Mouse (Mus musculus) CD4-positive naive resting alpha-beta T cell, adult 57 days (primary cell): ENCODE measurements around the gene Prodh2. TPM values are rescaled to one million over a fixed set of nuclear protein-coding genes. Genes with fewer than 3 reads are reported as not detected.

Experiments used
- total RNA-seq: library from RNA; stranded (reverse); gene quantifications from one replicate; pipeline ENCODE4 v1.2.4, GENCODE M21; 2023

Prodh2 gene
- total RNA-seq: not detected

GRCm38 (mm10) chr7:30493401-30493931 is at the start of gene Prodh2:
Gene Prodh2 (plus strand): TSS chr7:30493622.

GRCm38 (mm10) chr7:30444971-30445751 is 48.3 kb upstream of the Prodh2 start, which contains the start of gene Aplp1:
Gene Aplp1 (minus strand): TSS chr7:30445535.

GRCm38 (mm10) chr7:30457629-30458330 is 35.6 kb upstream of the Prodh2 start, which contains the start of the genes Kirrel2 and Nphs1:
Gene Kirrel2 (minus strand): TSS chr7:30457690.
Gene Nphs1 (plus strand): TSS chr7:30458315.

GRCm38 (mm10) chr7:30534633-30535577 is 41.5 kb downstream of the Prodh2 start, which contains the start of gene Arhgap33:
Gene Arhgap33 (minus strand): TSS chr7:30535060.

GRCm38 (mm10) chr7:30552102-30553020 is 58.9 kb downstream of the Prodh2 start, which contains the start of the genes Hspb6 and Proser3:
Gene Hspb6 (plus strand): TSS chr7:30552178.
Gene Proser3 (minus strand): TSS chr7:30552299.

GRCm38 (mm10) chr7:30559443-30559954 is 66.1 kb downstream of the Prodh2 start, which contains the start of gene Lin37:
Gene Lin37 (minus strand): TSS chr7:30559838.

Other genes with a start within 250 kb of the Prodh2 start
- 1.6 TPM for gene Thap8, start 213.5 kb upstream of the Prodh2 start, total RNA-seq
- 6.8 TPM for gene Wdr62, start 213.2 kb upstream of the Prodh2 start, total RNA-seq
- 0.38 TPM for gene Clip3, start 201.9 kb upstream of the Prodh2 start, total RNA-seq
- 54.2 TPM for gene Alkbh6, start 184.9 kb upstream of the Prodh2 start, total RNA-seq
- gene Syne4, start 178.8 kb upstream of the Prodh2 start, total RNA-seq: 5.9 TPM
- gene E130208F15Rik, start 171.9 kb upstream of the Prodh2 start, total RNA-seq: 9.7 TPM
- 14.8 TPM for gene Sdhaf1, start 169.7 kb upstream of the Prodh2 start, total RNA-seq
- gene Lrfn3, start 130.8 kb upstream of the Prodh2 start, total RNA-seq: not detected
- 23.3 TPM for gene Tyrobp, start 79.9 kb upstream of the Prodh2 start, total RNA-seq
- 153 TPM for gene Hcst, start 73.8 kb upstream of the Prodh2 start, total RNA-seq
- 70.8 TPM for gene Nfkbid, start 71.9 kb upstream of the Prodh2 start, total RNA-seq
- gene Aplp1, start 48.1 kb upstream of the Prodh2 start, total RNA-seq: 2.9 TPM
- gene Kirrel2, start 35.9 kb upstream of the Prodh2 start, total RNA-seq: not detected
- not detected for gene Nphs1, start 35.3 kb upstream of the Prodh2 start, total RNA-seq
- gene Arhgap33, start 41.4 kb downstream of the Prodh2 start, total RNA-seq: 4.6 TPM
- 3.4 TPM for gene Hspb6, start 58.6 kb downstream of the Prodh2 start, total RNA-seq
- 13.1 TPM for gene Proser3, start 58.7 kb downstream of the Prodh2 start, total RNA-seq
- gene Lin37, start 66.2 kb downstream of the Prodh2 start, total RNA-seq: 46.5 TPM
- gene U2af1l4, start 69.7 kb downstream of the Prodh2 start, total RNA-seq: 83.1 TPM
- 23.5 TPM for gene Gm49396, start 69.7 kb downstream of the Prodh2 start, total RNA-seq
- 116 TPM for gene Psenen, start 70.0 kb downstream of the Prodh2 start, total RNA-seq
- gene Igflr1, start 71.8 kb downstream of the Prodh2 start, total RNA-seq: 54.7 TPM
- gene Kmt2b, start 95.1 kb downstream of the Prodh2 start, total RNA-seq: 115 TPM
- 0.59 TPM for gene Zbtb32, start 105.3 kb downstream of the Prodh2 start, total RNA-seq
- 0.68 TPM for gene Upk1a, start 119.2 kb downstream of the Prodh2 start, total RNA-seq
- gene Cox6b1, start 132.5 kb downstream of the Prodh2 start, total RNA-seq: 196 TPM
- gene Etv2, start 142.2 kb downstream of the Prodh2 start, total RNA-seq: not detected
- gene Rbm42, start 156.7 kb downstream of the Prodh2 start, total RNA-seq: 105 TPM
- gene Haus5, start 171.4 kb downstream of the Prodh2 start, total RNA-seq: 22.8 TPM
- not detected for gene Pmis2, start 178.0 kb downstream of the Prodh2 start, total RNA-seq
- not detected for gene 2200002J24Rik, start 205.3 kb downstream of the Prodh2 start, total RNA-seq
- gene Atp4a, start 218.6 kb downstream of the Prodh2 start, total RNA-seq: not detected
- gene Tmem147, start 235.9 kb downstream of the Prodh2 start, total RNA-seq: 41.1 TPM